Mouse (Mus musculus) kidney, adult 2 months (tissue): ENCODE data around the gene Mllt10.

ENCODE experiments used
- CTCF ChIP-seq: fragments of 200-500 bp; conservative IDR thresholded peaks from 2 replicates; pipeline ENCODE4 v1.5.1; 2011; ENCODE audit warnings: low read depth, mild to moderate bottlenecking, control low read depth, low read length, moderate library complexity, mixed read lengths; ENCODE audit not compliant: insufficient read depth, insufficient read length
- POLR2A ChIP-seq: fragments of 200-500 bp; IDR thresholded peaks from one replicate; pipeline ENCODE4 v1.6.1; 2011; ENCODE audit warnings: low read depth, low read length, control low read depth

GRCm38 (mm10) chr2:18065708-18066030 is 10.6 kb downstream of the Mllt10 start:
- TF ChIP-seq CTCF (no peak), POLR2A (no peak)
